Comparison of ENCODE assay signal across 12 mouse cellular contexts in genomic region chr4:34905396-34905795, GRCm38 (mm10). TPM values are rescaled to one million over a fixed set of nuclear protein-coding genes. Genes with fewer than 3 reads are reported as not detected.
A peak's percentile ranks its signal among the peaks of the same experiment; 100 is the strongest.
DNase-seq lines count a peak whose midpoint lies in the region; ATAC-seq and TF ChIP-seq lines count a peak whose summit lies in the region.
"Had no signal": no experiment of that assay in that cellular context is flagged by ENCODE, and none has a peak within 500 bp of the region (broad histone marks: within the 10 kb centered on the region; RNA-seq: fewer than 3 reads in every experiment).

No protein-coding gene starts in this region.

- no peak for ATAC-seq in kidney, embryonic 15.5 days (replicated peaks; ENCODE audit: low FRiP score)
- ATAC-seq in G1E (ENCODE audit: extremely low read depth, insufficient number of reproducible peaks, low FRiP score, poor library complexity, severe bottlenecking): no peak
- ATAC-seq in liver, postnatal 0 days: no peak
- no peak for ATAC-seq in forebrain, embryonic 13.5 days

- H3K4me2 ChIP-seq in kidney, embryonic 15.5 days: no peak overlapping the region
- no peak overlapping the region for H3K4me2 ChIP-seq in liver, postnatal 0 days (ENCODE audit: low read depth, low read length)
- H3K4me2 ChIP-seq in forebrain, embryonic 13.5 days: no peak overlapping the region

- no peak overlapping the region for H3K4me3 ChIP-seq in kidney, embryonic 15.5 days (replicated peaks)
- H3K4me3 ChIP-seq in G1E (ENCODE audit: low read depth, low read length): no peak overlapping the region
- H3K4me3 ChIP-seq in liver, postnatal 0 days (ENCODE audit: low read depth, low read length): no peak overlapping the region
- no peak overlapping the region for H3K4me3 ChIP-seq in forebrain, embryonic 13.5 days
- H3K4me3 ChIP-seq: myocyte had no signal

- H3K4me1 ChIP-seq in kidney, embryonic 15.5 days: no peaks in the 10 kb centered on the region
- H3K4me1 ChIP-seq in G1E (ENCODE audit: insufficient read depth, low read depth, low read length): peaks cover 12% of the 10 kb centered on the region
- H3K4me1 ChIP-seq in liver, postnatal 0 days (ENCODE audit: insufficient read depth): peaks cover 4% of the 10 kb centered on the region
- H3K4me1 ChIP-seq in forebrain, embryonic 13.5 days: no peaks in the 10 kb centered on the region

- no peaks in the 10 kb centered on the region for H3K36me3 ChIP-seq in kidney, embryonic 15.5 days
- H3K36me3 ChIP-seq in G1E (replicated peaks): no peaks in the 10 kb centered on the region
- H3K36me3 ChIP-seq in liver, postnatal 0 days (replicated peaks; ENCODE audit: insufficient read depth, low read length): no peaks in the 10 kb centered on the region
- no peaks in the 10 kb centered on the region for H3K36me3 ChIP-seq in forebrain, embryonic 13.5 days (ENCODE audit: poor library complexity, severe bottlenecking)

- TF ChIP-seq CTCF in G1E (IDR thresholded peaks at IDR 0.05; ENCODE audit: low read depth, low read length): 0 out of 2 replicates have a peak, but pooled peaks have one; percentile 8
- peak; percentile 61 for TF ChIP-seq CTCF in liver, postnatal 0 days (IDR thresholded peaks at IDR 0.05; ENCODE audit: low read depth)

- H3K27ac ChIP-seq in kidney, embryonic 15.5 days: no peak overlapping the region
- no peak overlapping the region for H3K27ac ChIP-seq in liver, postnatal 0 days (ENCODE audit: low read depth)
- no peak overlapping the region for H3K27ac ChIP-seq in forebrain, embryonic 13.5 days

- H3K9me3 ChIP-seq in kidney, embryonic 15.5 days (replicated peaks): no peaks in the 10 kb centered on the region
- H3K9me3 ChIP-seq in G1E (replicated peaks): no peaks in the 10 kb centered on the region
- H3K9me3 ChIP-seq in liver, postnatal 0 days (ENCODE audit: low read length): 0 out of 2 replicates have a peak, but pooled peaks cover 2% of the 10 kb centered on the region
- H3K9me3 ChIP-seq in forebrain, embryonic 13.5 days (replicated peaks): no peaks in the 10 kb centered on the region

- no peaks in the 10 kb centered on the region for H3K27me3 ChIP-seq in kidney, embryonic 15.5 days
- peaks cover 15% of the 10 kb centered on the region for H3K27me3 ChIP-seq in G1E (ENCODE audit: insufficient read depth, low read length)
- no peaks in the 10 kb centered on the region for H3K27me3 ChIP-seq in liver, postnatal 0 days (ENCODE audit: insufficient read depth, low read length)
- H3K27me3 ChIP-seq in forebrain, embryonic 13.5 days: no peaks in the 10 kb centered on the region

- no peak overlapping the region for H3K9ac ChIP-seq in kidney, embryonic 15.5 days
- H3K9ac ChIP-seq in liver, postnatal 0 days (replicated peaks): no peak overlapping the region
- no peak overlapping the region for H3K9ac ChIP-seq in forebrain, embryonic 13.5 days

- DNase-seq in kidney, postnatal 25 days: peak; percentile 27 to 38
- peak; percentile 45 for DNase-seq in CD4-positive helper T cell, adult 2 months (ENCODE audit: low read depth, low spot score)
- no peak for DNase-seq in G1E (ENCODE audit: low spot score)
- peak; percentile 53 for DNase-seq in liver, postnatal 0 days
- DNase-seq in cerebellum, adult 8-10 months: no peak
- DNase-seq in right cerebral cortex, adult 18-20 months: no peak
- DNase-seq: cerebellum, adult 11 months had no signal

- TF ChIP-seq EP300 in liver, postnatal 0 days (IDR thresholded peaks at IDR 0.05; ENCODE audit: low read depth): no peak

- WGBS in kidney, embryonic 15.5 days: 67% methylated on average over 5 of the region's 5 CpGs
- WGBS in liver, postnatal 0 days (ENCODE audit: insufficient replicate concordance): 63% methylated on average over 5 of the region's 5 CpGs
- WGBS in forebrain, embryonic 13.5 days: 63% methylated on average over 5 of the region's 5 CpGs

RNA-seq across cellular contexts. Expression of gene Cga, which starts 11.8 kb away (rescaled TPM):
- not detected in 2 replicates for polyA plus RNA-seq in kidney, embryonic 15.5 days (2015; fragmentation: Nextera tagmentation; extraction: Ambion mirVana)
- not detected in 2 replicates for total RNA-seq in G1E (2014; fragmentation: Nextera tagmentation)
- not detected in 2 replicates for total RNA-seq in G1E (2017)
- not detected in 2 replicates for polyA plus RNA-seq in G1E (2012)
- 2.0 and 2.2 TPM in 2 replicates for polyA plus RNA-seq in liver, postnatal 0 days (2015; fragmentation: Nextera tagmentation; extraction: Ambion mirVana)
- not detected in 2 replicates for polyA plus RNA-seq in forebrain, embryonic 13.5 days (2015; fragmentation: Nextera tagmentation; extraction: Ambion mirVana)
- polyA plus RNA-seq: heart, embryonic 14.5 days; limb, embryonic 14.5 days; myocyte had no signal

RNA-seq across cellular contexts. Expression of gene Zfp292, which starts 22.6 kb away (rescaled TPM):
- polyA plus RNA-seq in kidney, embryonic 15.5 days (2015; fragmentation: Nextera tagmentation; extraction: Ambion mirVana): 17.8 and 18.5 TPM in 2 replicates
- total RNA-seq in G1E (2014; fragmentation: Nextera tagmentation): 101 and 102 TPM in 2 replicates
- total RNA-seq in G1E (2017): 61.6 and 77.5 TPM in 2 replicates
- 1.4 and 1.8 TPM in 2 replicates for polyA plus RNA-seq in G1E (2012)
- 3.6 and 4.5 TPM in 2 replicates for polyA plus RNA-seq in liver, postnatal 0 days (2015; fragmentation: Nextera tagmentation; extraction: Ambion mirVana)
- polyA plus RNA-seq in forebrain, embryonic 13.5 days (2015; fragmentation: Nextera tagmentation; extraction: Ambion mirVana): 34.8 and 37.9 TPM in 2 replicates

Comparison
In these comparisons a context has a peak if more than half of its experiments do, and no peak if none do; other contexts are left out.
1. DNase-seq: peak in kidney, postnatal 25 days (2 of 2), CD4-positive helper T cell, adult 2 months (single experiment) and liver, postnatal 0 days (single experiment); none in G1E (single experiment), cerebellum, adult 8-10 months (single experiment) and right cerebral cortex, adult 18-20 months (single experiment).